Mouse (Mus musculus) ES-E14 (cell line): ENCODE data around the gene Ccdc69.

ENCODE experiments used
- CHD2 ChIP-seq: IDR thresholded peaks from 2 replicates; pipeline ENCODE4 v1.6.1; 2014; ENCODE audit warnings: mild to moderate bottlenecking, low read depth, low read length, inconsistent platforms
- HCFC1 ChIP-seq: IDR thresholded peaks from 2 replicates; pipeline ENCODE4 v1.6.1; 2012; ENCODE audit warnings: low read length, inconsistent platforms, borderline replicate concordance; ENCODE audit not compliant: insufficient read depth
- MAFK ChIP-seq: IDR thresholded peaks from 2 replicates; pipeline ENCODE4 v1.6.1; 2014; ENCODE audit warnings: mild to moderate bottlenecking, low read depth, low read length, inconsistent platforms; ENCODE audit not compliant: insufficient read depth
- ZC3H11A ChIP-seq: IDR thresholded peaks from 2 replicates; pipeline ENCODE4 v1.6.1; 2012; ENCODE audit warnings: low read depth, mild to moderate bottlenecking, inconsistent platforms, low read length, borderline replicate concordance
- ZNF384 ChIP-seq: IDR thresholded peaks from 2 replicates; pipeline ENCODE4 v1.6.1; 2012; ENCODE audit warnings: low read depth, low read length, inconsistent platforms

- no peak for TF ChIP-seq CHD2
- no peak for TF ChIP-seq ZNF384
- TF ChIP-seq MAFK: no peak
- no peak for TF ChIP-seq HCFC1
- TF ChIP-seq ZC3H11A: no peak
These were observed 27.0 kb downstream of the Ccdc69 start for GRCm38 (mm10) chr11:55050837-55051510.
